Mouse (Mus musculus): Measurements from ENCODE around the gene Slc4a3. TPM values are rescaled to one million over a fixed set of nuclear protein-coding genes. Genes with fewer than 3 reads are reported as not detected.
A peak's percentile ranks its signal among the peaks of the same experiment; 100 is the strongest.

Slc4a3 gene
- polyA plus RNA-seq, 1 experiment from 2014 or later, result 24.1 TPM

- no peak overlapping the region for H3K27ac ChIP-seq
- peaks cover 31% of the 10 kb centered on the region for H3K4me1 ChIP-seq
- H3K36me3 ChIP-seq, result no peaks in the 10 kb centered on the region
- H3K4me3 ChIP-seq, result no peak overlapping the region
- no peak overlapping the region for H3K4me2 ChIP-seq
- no peak for ATAC-seq (ENCODE audit: insufficient number of reproducible peaks, low FRiP score, low TSS enrichment, low read depth)
- no peak overlapping the region for H3K9ac ChIP-seq
- H3K27me3 ChIP-seq, result no peaks in the 10 kb centered on the region
- H3K9me3 ChIP-seq, result no peaks in the 10 kb centered on the region
- WGBS, result 63% methylated on average over 20 of the region's 20 CpGs
Measured at GRCm38 (mm10) chr1:75509586-75509985, 36.5 kb upstream of the Slc4a3 start.

- H3K27me3 ChIP-seq, result no peaks in the 10 kb centered on the region
- ATAC-seq (ENCODE audit: insufficient number of reproducible peaks, low FRiP score, low TSS enrichment, low read depth), result no peak
- no peaks in the 10 kb centered on the region for H3K9me3 ChIP-seq
- H3K4me2 ChIP-seq, result no peak overlapping the region
- H3K27ac ChIP-seq, result no peak overlapping the region
- H3K4me1 ChIP-seq, result peaks cover 26% of the 10 kb centered on the region
- H3K36me3 ChIP-seq, result no peaks in the 10 kb centered on the region
- H3K9ac ChIP-seq, result no peak overlapping the region
- H3K4me3 ChIP-seq, result no peak overlapping the region
- 65% methylated on average over 5 of the region's 5 CpGs for WGBS
Measured at GRCm38 (mm10) chr1:75510154-75510553, 35.9 kb upstream of the Slc4a3 start.

- WGBS, result 53% methylated on average over 4 of the region's 4 CpGs
- Histone ChIP-seq H3K9ac (no peak overlapping the region), H3K4me2 (no peak overlapping the region), H3K27me3 (no peaks in the 10 kb centered on the region), H3K36me3 (no peaks in the 10 kb centered on the region), H3K27ac (peak overlapping the region; percentile 47), H3K9me3 (no peaks in the 10 kb centered on the region), H3K4me3 (no peak overlapping the region), H3K4me1 (peaks cover 22% of the 10 kb centered on the region)
- ATAC-seq (ENCODE audit: insufficient number of reproducible peaks, low FRiP score, low TSS enrichment, low read depth), result no peak
Measured at GRCm38 (mm10) chr1:75511437-75512210, 34.4 kb upstream of the Slc4a3 start.

- no peaks in the 10 kb centered on the region for H3K9me3 ChIP-seq
- ATAC-seq (ENCODE audit: insufficient number of reproducible peaks, low FRiP score, low TSS enrichment, low read depth), result no peak
- no peaks in the 10 kb centered on the region for H3K36me3 ChIP-seq
- H3K4me1 ChIP-seq, result peaks cover 14% of the 10 kb centered on the region
- no peak overlapping the region for H3K4me2 ChIP-seq
- H3K27me3 ChIP-seq, result no peaks in the 10 kb centered on the region
- 85% methylated on average over 3 of the region's 3 CpGs for WGBS
- H3K4me3 ChIP-seq, result no peak overlapping the region
- H3K9ac ChIP-seq, result no peak overlapping the region
- H3K27ac ChIP-seq, result no peak overlapping the region
Measured at GRCm38 (mm10) chr1:75512550-75512949, 33.5 kb upstream of the Slc4a3 start.

GRCm38 (mm10) chr1:75516703-75517380, 29.2 kb upstream of the Slc4a3 start:
- 73% methylated on average over 15 of the region's 15 CpGs for WGBS

GRCm38 (mm10) chr1:75517984-75518383, 28.1 kb upstream of the Slc4a3 start:
- no peak for ATAC-seq (ENCODE audit: insufficient number of reproducible peaks, low FRiP score, low TSS enrichment, low read depth)
- Histone ChIP-seq H3K9me3 (no peaks in the 10 kb centered on the region), H3K4me2 (no peak overlapping the region), H3K27me3 (no peaks in the 10 kb centered on the region), H3K4me1 (peaks cover 27% of the 10 kb centered on the region), H3K27ac (peak overlapping the region; percentile 76), H3K36me3 (no peaks in the 10 kb centered on the region), H3K4me3 (no peak overlapping the region), H3K9ac (no peak overlapping the region)
- WGBS, result 58% methylated on average over 4 of the region's 4 CpGs

More at GRCm38 (mm10) chr1:75516703-75517380, 29.2 kb upstream of the Slc4a3 start:
- ATAC-seq (ENCODE audit: insufficient number of reproducible peaks, low FRiP score, low TSS enrichment, low read depth), result no peak
- Histone ChIP-seq H3K4me1 (peaks cover 24% of the 10 kb centered on the region), H3K36me3 (no peaks in the 10 kb centered on the region), H3K9ac (no peak overlapping the region), H3K27ac (no peak overlapping the region), H3K9me3 (no peaks in the 10 kb centered on the region), H3K4me3 (no peak overlapping the region), H3K4me2 (no peak overlapping the region), H3K27me3 (no peaks in the 10 kb centered on the region)

- H3K9ac ChIP-seq, result no peak overlapping the region
- no peak for ATAC-seq (ENCODE audit: insufficient number of reproducible peaks, low FRiP score, low TSS enrichment, low read depth)
- no peaks in the 10 kb centered on the region for H3K36me3 ChIP-seq
- no peaks in the 10 kb centered on the region for H3K9me3 ChIP-seq
- peak overlapping the region; percentile 76 for H3K27ac ChIP-seq
- H3K4me1 ChIP-seq, result peaks cover 27% of the 10 kb centered on the region
- H3K27me3 ChIP-seq, result no peaks in the 10 kb centered on the region
- H3K4me2 ChIP-seq, result no peak overlapping the region
- no peak overlapping the region for H3K4me3 ChIP-seq
- WGBS, result 94% methylated on average over 4 of the region's 4 CpGs
Measured at GRCm38 (mm10) chr1:75518427-75518826, 27.6 kb upstream of the Slc4a3 start.

GRCm38 (mm10) chr1:75519576-75519975, 26.5 kb upstream of the Slc4a3 start:
- Histone ChIP-seq H3K4me1 (peaks cover 27% of the 10 kb centered on the region), H3K27ac (peak overlapping the region; percentile 97), H3K36me3 (no peaks in the 10 kb centered on the region), H3K4me2 (no peak overlapping the region), H3K27me3 (no peaks in the 10 kb centered on the region), H3K9me3 (no peaks in the 10 kb centered on the region), H3K4me3 (no peak overlapping the region), H3K9ac (no peak overlapping the region)
- ATAC-seq (ENCODE audit: insufficient number of reproducible peaks, low FRiP score, low TSS enrichment, low read depth), result no peak
- 44% methylated on average over 5 of the region's 5 CpGs for WGBS

GRCm38 (mm10) chr1:75521321-75522031, 24.6 kb upstream of the Slc4a3 start, which contains the start of gene Stk11ip:
Gene Stk11ip (plus strand): TSS chr1:75521529.
- Histone ChIP-seq H3K4me1 (peaks cover 27% of the 10 kb centered on the region), H3K4me2 (peak within 1 kb of the TSS; percentile 60), H3K9me3 (no peaks in the 10 kb centered on the region), H3K36me3 (peaks cover 17% of the 10 kb centered on the region), H3K9ac (peak within 1 kb of the TSS; percentile 27; the same call in 1 of the 2 replicates), H3K27ac (peak within 1 kb of the TSS; percentile 97), H3K4me3 (peak within 1 kb of the TSS; percentile 61), H3K27me3 (no peaks in the 10 kb centered on the region)
- under 1% methylated on average over 46 of the region's 46 CpGs for WGBS
- ATAC-seq (ENCODE audit: insufficient number of reproducible peaks, low FRiP score, low TSS enrichment, low read depth), result peak; percentile 95

GRCm38 (mm10) chr1:75524679-75525078, 21.4 kb upstream of the Slc4a3 start:
- no peaks in the 10 kb centered on the region for H3K27me3 ChIP-seq
- H3K36me3 ChIP-seq, result peaks cover 48% of the 10 kb centered on the region
- no peak overlapping the region for H3K9ac ChIP-seq
- H3K9me3 ChIP-seq, result no peaks in the 10 kb centered on the region
- peaks cover 16% of the 10 kb centered on the region for H3K4me1 ChIP-seq
- no peak overlapping the region for H3K4me2 ChIP-seq
- no peak overlapping the region for H3K27ac ChIP-seq
- H3K4me3 ChIP-seq, result no peak overlapping the region
- no peak for ATAC-seq (ENCODE audit: insufficient number of reproducible peaks, low FRiP score, low TSS enrichment, low read depth)
- WGBS, result 87% methylated on average over 7 of the region's 7 CpGs

- no peak overlapping the region for H3K27ac ChIP-seq
Measured at GRCm38 (mm10) chr1:75530546-75530945, 15.5 kb upstream of the Slc4a3 start.

More at GRCm38 (mm10) chr1:75530546-75530945, 15.5 kb upstream of the Slc4a3 start:
- H3K27me3 ChIP-seq, result no peaks in the 10 kb centered on the region
- H3K4me2 ChIP-seq, result no peak overlapping the region
- no peak for ATAC-seq (ENCODE audit: insufficient number of reproducible peaks, low FRiP score, low TSS enrichment, low read depth)
- H3K9me3 ChIP-seq, result no peaks in the 10 kb centered on the region
- H3K4me1 ChIP-seq, result no peaks in the 10 kb centered on the region
- H3K36me3 ChIP-seq, result peaks cover 84% of the 10 kb centered on the region
- 87% methylated on average over 4 of the region's 4 CpGs for WGBS
- H3K9ac ChIP-seq, result no peak overlapping the region
- H3K4me3 ChIP-seq, result no peak overlapping the region

Data from limb, embryonic 15.5 days (tissue).